Mouse (Mus musculus) heart, embryonic 16.5 days (tissue): ENCODE measurements around the gene Mvb12b. TPM values are rescaled to one million over a fixed set of nuclear protein-coding genes. Genes with fewer than 3 reads are reported as not detected.

Source experiments
- ATAC-seq: fragments of 200-750 bp; cut with Nextera tagmentation; replicated peaks from 2 replicates; pipeline ENCODE4 v1.8.0; 2017; ENCODE audit warnings: moderate number of reproducible peaks; ENCODE audit not compliant: insufficient read depth, low FRiP score; ENCODE audit errors: extremely low read depth
- H3K27ac ChIP-seq: fragments of 300-500 bp; sonication (generic); 2 replicates; pipeline ENCODE4 v1.5.1; 2014; ENCODE audit warnings: mild to moderate bottlenecking, low read length, control low read depth, moderate library complexity
- H3K27me3 ChIP-seq: fragments of 300-500 bp; sonication (generic); 2 replicates; pipeline ENCODE4 v1.6.1; 2014; ENCODE audit warnings: low read length, mixed read lengths; ENCODE audit not compliant: control insufficient read depth, insufficient read depth
- H3K36me3 ChIP-seq: fragments of 300-500 bp; sonication (generic); 2 replicates; pipeline ENCODE4 v1.6.1; 2014; ENCODE audit not compliant: control insufficient read depth, insufficient read depth
- H3K4me1 ChIP-seq: fragments of 300-500 bp; sonication (generic); 2 replicates; pipeline ENCODE4 v1.6.1; 2014; ENCODE audit warnings: low read length, mixed read lengths; ENCODE audit not compliant: control insufficient read depth, insufficient read depth
- H3K4me2 ChIP-seq: fragments of 300-500 bp; sonication (generic); 2 replicates; pipeline ENCODE4 v1.6.1; 2014; ENCODE audit warnings: low read depth, mild to moderate bottlenecking, control low read depth, low read length
- H3K4me3 ChIP-seq: fragments of 300-500 bp; sonication (generic); 2 replicates; pipeline ENCODE4 v1.5.1; 2014; ENCODE audit warnings: mild to moderate bottlenecking, control low read depth, low read length
- H3K9ac ChIP-seq: fragments of 300-500 bp; sonication (generic); 2 replicates; pipeline ENCODE4 v1.6.1; 2014; ENCODE audit warnings: low read length, control low read depth
- H3K9me3 ChIP-seq: fragments of 300-500 bp; sonication (generic); replicated peaks from 2 replicates; pipeline ENCODE4 v1.6.1; 2016; ENCODE audit warnings: low read length; ENCODE audit not compliant: control insufficient read depth
- WGBS: fragments of 180-500 bp; shearing (Covaris S2); extraction: QIAGEN DNeasy Blood & Tissue Kit; methylation state at CpG from one replicate; pipeline ENCODE4 v1.1.7; 2014; 5-methylcytosine and 5-hydroxymethylcytosine counted together
- polyA plus RNA-seq: library from polyadenylated mRNA; unstranded; fragments of >200 nt; fragmentation: Nextera tagmentation; extraction: Ambion mirVana; gene quantifications from 2 replicates; pipeline ENCODE4 v1.2.1, GENCODE M21; 2015

Mvb12b gene
- polyA plus RNA-seq, 1 experiment from 2014 or later, result 10.9 TPM

- H3K4me2 ChIP-seq, result no peak overlapping the region
- peaks cover 24% of the 10 kb centered on the region for H3K4me1 ChIP-seq
- H3K4me3 ChIP-seq, result no peak overlapping the region
- H3K27ac ChIP-seq, result peak overlapping the region; percentile 68
- H3K9ac ChIP-seq, result peak overlapping the region; percentile 15; the same call in 1 of the 2 replicates
- 79% methylated on average over 6 of the region's 6 CpGs for WGBS
- peaks cover 6% of the 10 kb centered on the region for H3K36me3 ChIP-seq
- H3K9me3 ChIP-seq, result no peaks in the 10 kb centered on the region
- H3K27me3 ChIP-seq, result no peaks in the 10 kb centered on the region
- ATAC-seq, result no peak
Observed at GRCm38 (mm10) chr2:33877663-33878360, 9.9 kb downstream of the Mvb12b start.

- Histone ChIP-seq H3K4me2 (peak overlapping the region; percentile 25), H3K4me1 (peaks cover 24% of the 10 kb centered on the region), H3K36me3 (peaks cover 13% of the 10 kb centered on the region), H3K9me3 (peaks cover 4% of the 10 kb centered on the region; the same call in 1 of the 2 replicates), H3K4me3 (no peak overlapping the region), H3K9ac (no peak overlapping the region; the same call in 1 of the 2 replicates), H3K27me3 (no peaks in the 10 kb centered on the region), H3K27ac (peak overlapping the region; percentile 62)
- 47% methylated on average over 25 of the region's 25 CpGs for WGBS
- ATAC-seq, result no peak
Observed at GRCm38 (mm10) chr2:33876529-33877290, 11.0 kb downstream of the Mvb12b start.

- WGBS, result 67% methylated on average over 12 of the region's 12 CpGs
Observed at GRCm38 (mm10) chr2:33875594-33875993, 12.2 kb downstream of the Mvb12b start.

GRCm38 (mm10) chr2:33874856-33875576, 12.7 kb downstream of the Mvb12b start:
- Histone ChIP-seq H3K9me3 (peaks cover 9% of the 10 kb centered on the region), H3K36me3 (peaks cover 13% of the 10 kb centered on the region), H3K9ac (no peak overlapping the region), H3K4me1 (peaks cover 39% of the 10 kb centered on the region), H3K4me2 (no peak overlapping the region), H3K27ac (no peak overlapping the region), H3K27me3 (no peaks in the 10 kb centered on the region), H3K4me3 (no peak overlapping the region)
- ATAC-seq, result no peak
- WGBS, result 79% methylated on average over 10 of the region's 10 CpGs

More at GRCm38 (mm10) chr2:33875594-33875993, 12.2 kb downstream of the Mvb12b start:
- no peak overlapping the region for H3K27ac ChIP-seq
- H3K4me1 ChIP-seq, result peaks cover 34% of the 10 kb centered on the region
- no peak for ATAC-seq
- H3K4me3 ChIP-seq, result no peak overlapping the region
- peaks cover 13% of the 10 kb centered on the region for H3K36me3 ChIP-seq
- no peak overlapping the region for H3K9ac ChIP-seq
- H3K9me3 ChIP-seq, result peaks cover 9% of the 10 kb centered on the region
- no peak overlapping the region for H3K4me2 ChIP-seq
- no peaks in the 10 kb centered on the region for H3K27me3 ChIP-seq

GRCm38 (mm10) chr2:33874367-33874766, 13.4 kb downstream of the Mvb12b start:
- peaks cover 9% of the 10 kb centered on the region for H3K9me3 ChIP-seq
- H3K4me1 ChIP-seq, result peaks cover 42% of the 10 kb centered on the region
- H3K9ac ChIP-seq, result no peak overlapping the region
- peaks cover 13% of the 10 kb centered on the region for H3K36me3 ChIP-seq
- no peak overlapping the region for H3K4me2 ChIP-seq
- no peak overlapping the region for H3K4me3 ChIP-seq
- H3K27me3 ChIP-seq, result no peaks in the 10 kb centered on the region
- 68% methylated on average over 5 of the region's 5 CpGs for WGBS
- ATAC-seq, result no peak
- no peak overlapping the region for H3K27ac ChIP-seq

GRCm38 (mm10) chr2:33873501-33873900, 14.2 kb downstream of the Mvb12b start:
- Histone ChIP-seq H3K4me1 (peaks cover 40% of the 10 kb centered on the region), H3K4me3 (no peak overlapping the region), H3K36me3 (peaks cover 13% of the 10 kb centered on the region), H3K4me2 (no peak overlapping the region), H3K27ac (no peak overlapping the region), H3K27me3 (no peaks in the 10 kb centered on the region), H3K9me3 (peaks cover 9% of the 10 kb centered on the region), H3K9ac (no peak overlapping the region)
- ATAC-seq, result no peak
- 82% methylated on average over 8 of the region's 8 CpGs for WGBS

GRCm38 (mm10) chr2:33872841-33873271, 14.9 kb downstream of the Mvb12b start:
- ATAC-seq, result no peak
- 77% methylated on average over 8 of the region's 8 CpGs for WGBS
- H3K4me1 ChIP-seq, result peaks cover 38% of the 10 kb centered on the region

GRCm38 (mm10) chr2:33871181-33871520, 16.6 kb downstream of the Mvb12b start:
- Histone ChIP-seq H3K4me3 (no peak overlapping the region), H3K36me3 (peaks cover 13% of the 10 kb centered on the region), H3K4me1 (peaks cover 29% of the 10 kb centered on the region), H3K4me2 (no peak overlapping the region; the same call in 1 of the 2 replicates), H3K9me3 (peaks cover 9% of the 10 kb centered on the region), H3K27ac (peak overlapping the region; percentile 88), H3K27me3 (no peaks in the 10 kb centered on the region), H3K9ac (no peak overlapping the region)
- no peak for ATAC-seq
- 93% methylated on average over 4 of the region's 4 CpGs for WGBS

More at GRCm38 (mm10) chr2:33872841-33873271, 14.9 kb downstream of the Mvb12b start:
- no peak overlapping the region for H3K4me3 ChIP-seq
- H3K27ac ChIP-seq, result no peak overlapping the region
- H3K36me3 ChIP-seq, result peaks cover 13% of the 10 kb centered on the region
- no peaks in the 10 kb centered on the region for H3K27me3 ChIP-seq
- no peak overlapping the region for H3K9ac ChIP-seq
- no peak overlapping the region for H3K4me2 ChIP-seq
- H3K9me3 ChIP-seq, result peaks cover 9% of the 10 kb centered on the region
